ENCODE assay signal across 36 mouse cellular contexts in genomic region chr7:140997817-140998216, GRCm38 (mm10). TPM values are rescaled to one million over a fixed set of nuclear protein-coding genes. Genes with fewer than 3 reads are reported as not detected.
DNase-seq lines count a peak whose midpoint lies in the region; ATAC-seq and TF ChIP-seq lines count a peak whose summit lies in the region.
"Had no signal": no experiment of that assay in that cellular context is flagged by ENCODE, and none has a peak within 500 bp of the region (broad histone marks: within the 10 kb centered on the region; RNA-seq: fewer than 3 reads in every experiment).

No protein-coding gene starts in this region.

- no peak for TF ChIP-seq POLR2A in liver, adult 2 months (IDR thresholded peaks at IDR 0.05; ENCODE audit: extremely low read depth, insufficient read depth, low read length)
- no peak for TF ChIP-seq POLR2A in CH12.LX (IDR thresholded peaks at IDR 0.05; ENCODE audit: low read depth, low read length)

- peak; percentile 56 for TF ChIP-seq EP300 in CH12.LX (IDR thresholded peaks at IDR 0.05; ENCODE audit: low read length)

- 81% methylated on average over 1 of the region's 1 CpGs for WGBS in liver, adult 2 months
- 22% methylated on average over 1 of the region's 1 CpGs for WGBS in liver, embryonic 12.5 days (ENCODE audit: insufficient replicate concordance)

- H3K9ac ChIP-seq in liver, adult 2 months (ENCODE audit: low read depth, low read length): no peak overlapping the region
- no peak overlapping the region for H3K9ac ChIP-seq in liver, embryonic 12.5 days
- H3K9ac ChIP-seq in CH12.LX (ENCODE audit: insufficient read depth, low read depth): no peak overlapping the region
- H3K9ac ChIP-seq: embryonic facial prominence, embryonic 12.5 days; heart, embryonic 15.5 days; hindbrain, embryonic 12.5 days; midbrain, embryonic 15.5 days; neural tube, embryonic 12.5 days; stomach, embryonic 15.5 days had no signal

- no peaks in the 10 kb centered on the region for H3K79me2 ChIP-seq in liver, adult 2 months (ENCODE audit: control insufficient read depth, insufficient read depth, low read length)
- H3K79me2 ChIP-seq in CH12.LX (replicated peaks; ENCODE audit: control insufficient read depth, extremely low read depth, insufficient read depth, poor library complexity, severe bottlenecking): no peaks in the 10 kb centered on the region

- dilution Hi-C loops in CH12.LX (cut with MboI; ENCODE audit: extremely low pct_ligation_motif_present, extremely low pct_unique_long_range_greater_than_20kb, low sequenced_read_pairs): no loop called here

- no peaks in the 10 kb centered on the region for H3K36me3 ChIP-seq in liver, adult 2 months (ENCODE audit: control insufficient read depth, insufficient read depth, low read length)
- no peaks in the 10 kb centered on the region for H3K36me3 ChIP-seq in liver, embryonic 12.5 days
- no peaks in the 10 kb centered on the region for H3K36me3 ChIP-seq in CH12.LX (replicated peaks in 1 of 2; ENCODE audit: control insufficient read depth in 1 of 2, insufficient read depth in 1 of 2, low read length in 1 of 2)
- H3K36me3 ChIP-seq: embryonic facial prominence, embryonic 12.5 days; heart, embryonic 10.5 days; heart, embryonic 15.5 days; hindbrain, embryonic 12.5 days; midbrain, embryonic 15.5 days; neural tube, embryonic 12.5 days; stomach, embryonic 15.5 days had no signal

- in situ Hi-C loops in CH12.LX (cut with MboI; ENCODE audit: low pct_ligation_motif_present, low pct_unique_long_range_greater_than_20kb, low sequenced_read_pairs): loop anchor here (25.0 kb wide), 1 partner anchor 364 kb away; no protein-coding TSS in a partner anchor

- TF ChIP-seq CTCF in liver, adult 2 months (IDR thresholded peaks at IDR 0.05; ENCODE audit: low read depth, low read length): no peak
- no peak for TF ChIP-seq CTCF in CH12.LX (conservative IDR thresholded peaks at IDR 0.05 in 1 of 2, IDR thresholded peaks at IDR 0.05 in 1 of 2; ENCODE audit: low read depth in 2 of 2, low read length in 2 of 2)

- TF ChIP-seq RAD21 in CH12.LX (IDR thresholded peaks at IDR 0.05; ENCODE audit: low read depth, low read length): no peak

- H3K4me1 ChIP-seq in liver, adult 2 months (ENCODE audit: control insufficient read depth, insufficient read depth, low read length): 0 out of 2 replicates have a peak, but pooled peaks cover 2% of the 10 kb centered on the region
- no peaks in the 10 kb centered on the region for H3K4me1 ChIP-seq in liver, embryonic 12.5 days
- peaks cover 16 to 32% of the 10 kb centered on the region in 2 experiments for H3K4me1 ChIP-seq in CH12.LX (ENCODE audit: control insufficient read depth in 1 of 2, insufficient read depth in 2 of 2)
- H3K4me1 ChIP-seq: embryonic facial prominence, embryonic 12.5 days; heart, embryonic 10.5 days; heart, embryonic 15.5 days; hindbrain, embryonic 12.5 days; midbrain, embryonic 15.5 days; neural tube, embryonic 12.5 days; stomach, embryonic 15.5 days had no signal

- H3K9me3 ChIP-seq in liver, embryonic 12.5 days (replicated peaks): no peaks in the 10 kb centered on the region
- H3K9me3 ChIP-seq in CH12.LX (replicated peaks; ENCODE audit: low read length): no peaks in the 10 kb centered on the region
- H3K9me3 ChIP-seq: embryonic facial prominence, embryonic 12.5 days; heart, embryonic 10.5 days; heart, embryonic 15.5 days; hindbrain, embryonic 12.5 days; midbrain, embryonic 15.5 days; neural tube, embryonic 12.5 days; stomach, embryonic 15.5 days had no signal

- H3K27ac ChIP-seq in liver, adult 2 months (replicated peaks; ENCODE audit: insufficient read depth, low read depth, low read length): no peak overlapping the region
- H3K27ac ChIP-seq in liver, embryonic 12.5 days: no peak overlapping the region
- no peak overlapping the region for H3K27ac ChIP-seq in CH12.LX (ENCODE audit: insufficient read depth, low read depth)
- H3K27ac ChIP-seq: embryonic facial prominence, embryonic 12.5 days; heart, embryonic 10.5 days; heart, embryonic 15.5 days; hindbrain, embryonic 12.5 days; hindbrain, postnatal 0 days; kidney, postnatal 0 days; midbrain, embryonic 15.5 days; neural tube, embryonic 12.5 days; stomach, embryonic 15.5 days had no signal

- no peak for ATAC-seq in liver, embryonic 12.5 days
- ATAC-seq in hematopoietic stem cell, adult 5-6 weeks (replicated peaks in 1 of 2; ENCODE audit: insufficient read depth in 1 of 2, low FRiP score in 2 of 2, low TSS enrichment in 1 of 2, low read depth in 1 of 2, poor library complexity in 2 of 2, severe bottlenecking in 2 of 2): peak; percentile 71 to 87
- peak; percentile 81 for ATAC-seq in monocyte, adult 5-6 weeks (replicated peaks; ENCODE audit: insufficient number of reproducible peaks, low FRiP score, low TSS enrichment, poor library complexity, severe bottlenecking)
- ATAC-seq: CD4-positive, CD25-positive, alpha-beta regulatory T cell, adult 4 months; forebrain, embryonic 14.5 days; hindbrain, postnatal 0 days; intestine, embryonic 16.5 days; midbrain, embryonic 15.5 days had no signal

- no peak overlapping the region for H3K4me2 ChIP-seq in liver, embryonic 12.5 days
- H3K4me2 ChIP-seq in CH12.LX (ENCODE audit: insufficient read depth, low read depth, poor library complexity, severe bottlenecking): no peak overlapping the region
- H3K4me2 ChIP-seq: embryonic facial prominence, embryonic 12.5 days; heart, embryonic 15.5 days; hindbrain, embryonic 12.5 days; midbrain, embryonic 15.5 days; neural tube, embryonic 12.5 days; stomach, embryonic 15.5 days had no signal

- DNase-seq in liver, adult 2 months (ENCODE audit: extremely low read depth, low read depth, low spot score): peak; percentile 9
- DNase-seq in CH12.LX (ENCODE audit: extremely low read depth): no peak
- no peak for DNase-seq in urinary bladder, adult 2 months (ENCODE audit: low spot score)
- no peak for DNase-seq in layer of hippocampus, adult 8-10 months (ENCODE audit: low spot score in 2 of 2)
- no peak for DNase-seq in right cerebral cortex, postnatal 4 days
- DNase-seq: adrenal gland, postnatal 25 days; cerebellum, adult 2 months; cerebellum, postnatal 14 days; gastrocnemius, postnatal 14 days; heart, adult 11 months; kidney, adult 8-10 months; kidney, postnatal 4 days; liver; lung, adult 2 months; lung, postnatal 14 days; thymus, postnatal 14 days had no signal

- H3K27me3 ChIP-seq in liver, adult 2 months (ENCODE audit: control insufficient read depth, insufficient read depth, low read length): no peaks in the 10 kb centered on the region
- no peaks in the 10 kb centered on the region for H3K27me3 ChIP-seq in liver, embryonic 12.5 days (replicated peaks)
- no peaks in the 10 kb centered on the region for H3K27me3 ChIP-seq in CH12.LX (replicated peaks)
- H3K27me3 ChIP-seq: embryonic facial prominence, embryonic 12.5 days; heart, embryonic 15.5 days; hindbrain, embryonic 12.5 days; midbrain, embryonic 15.5 days; neural tube, embryonic 12.5 days; stomach, embryonic 15.5 days had no signal

- no peak overlapping the region for H3K4me3 ChIP-seq in liver, adult 2 months (ENCODE audit: insufficient read depth, low read depth, low read length)
- no peak overlapping the region for H3K4me3 ChIP-seq in liver, embryonic 12.5 days
- H3K4me3 ChIP-seq in CH12.LX (replicated peaks in 1 of 3; ENCODE audit: low read depth in 2 of 3, low read length in 2 of 3, poor library complexity in 1 of 3): no peak overlapping the region
- H3K4me3 ChIP-seq: embryonic facial prominence, embryonic 12.5 days; heart, embryonic 10.5 days; heart, embryonic 15.5 days; hindbrain, embryonic 12.5 days; midbrain, embryonic 15.5 days; neural tube, embryonic 12.5 days; stomach, embryonic 15.5 days had no signal

RNA-seq across cellular contexts. Expression of gene Ifitm3, which starts 12.8 kb away (rescaled TPM):
- total RNA-seq in liver, adult 2 months (2014; rRNA removed): 296 and 392 TPM in 2 replicates
- 848 and 1,254 TPM in 2 replicates for polyA plus RNA-seq in liver, adult 2 months (2012; rRNA removed)
- polyA plus RNA-seq in liver, embryonic 12.5 days (2016; fragmentation: Nextera tagmentation; extraction: Ambion mirVana): 35.7 TPM in 2 replicates
- total RNA-seq in CH12.LX (2012; rRNA removed) (0.25 TPM in 1 of 2 replicates, not detected in the other), CH12.LX (2014; rRNA removed) (not detected in 2 replicates)
- polyA plus RNA-seq in CH12.LX (2012; ENCODE audit: insufficient read length, low read depth): not detected in 2 replicates
- 143 and 341 TPM in 2 replicates for total RNA-seq in hematopoietic stem cell, adult 5-6 weeks (2017)
- total RNA-seq in monocyte, adult 5-6 weeks (2017): 384 to 854 TPM (median 711 TPM) in 3 replicates
- 596 and 696 TPM in 2 replicates for polyA plus RNA-seq in urinary bladder, adult 2 months (2012; rRNA removed)
- total RNA-seq in layer of hippocampus, adult 8-10 months (2022): 10 to 100 TPM in 3 of 4 experiments, 1 to 10 TPM in 1; 9.0 to 40.6 (median 20.8) TPM

RNA-seq across cellular contexts. Expression of gene Ifitm6, which starts 19.9 kb away (rescaled TPM):
- total RNA-seq in liver, adult 2 months (2014; rRNA removed): 0.81 and 0.83 TPM in 2 replicates
- 0.72 and 1.7 TPM in 2 replicates for polyA plus RNA-seq in liver, adult 2 months (2012; rRNA removed)
- polyA plus RNA-seq in liver, embryonic 12.5 days (2016; fragmentation: Nextera tagmentation; extraction: Ambion mirVana): 1.4 and 2.7 TPM in 2 replicates
- total RNA-seq in CH12.LX (2012; rRNA removed) (not detected in 2 replicates), CH12.LX (2014; rRNA removed) (not detected in 2 replicates)
- polyA plus RNA-seq in CH12.LX (2012; ENCODE audit: insufficient read length, low read depth): not detected in 2 replicates
- 68.4 and 203 TPM in 2 replicates for total RNA-seq in hematopoietic stem cell, adult 5-6 weeks (2017)
- 268 to 573 TPM (median 450 TPM) in 3 replicates for total RNA-seq in monocyte, adult 5-6 weeks (2017)
- polyA plus RNA-seq in urinary bladder, adult 2 months (2012; rRNA removed): 7.5 and 8.8 TPM in 2 replicates
- 1 to 10 TPM in 1 of 4 experiments, not detected in 3; 1.1 TPM for total RNA-seq in layer of hippocampus, adult 8-10 months (2022)
- total RNA-seq: adrenal gland, postnatal 25 days; gastrocnemius, postnatal 14 days; left cerebral cortex, postnatal 14 days had no signal
- polyA plus RNA-seq: CD4-positive, CD25-positive, alpha-beta regulatory T cell, adult 4 months; heart, embryonic 10.5 days; hindbrain, embryonic 12.5 days; limb, embryonic 11.5 days had no signal

RNA-seq across cellular contexts. Expression of gene Ifitm1, which starts 30.8 kb away (rescaled TPM):
- total RNA-seq in liver, adult 2 months (2014; rRNA removed): 11.2 and 11.3 TPM in 2 replicates
- 48.6 and 79.4 TPM in 2 replicates for polyA plus RNA-seq in liver, adult 2 months (2012; rRNA removed)
- 19.5 and 23.4 TPM in 2 replicates for polyA plus RNA-seq in liver, embryonic 12.5 days (2016; fragmentation: Nextera tagmentation; extraction: Ambion mirVana)
- total RNA-seq in CH12.LX (2012; rRNA removed): 55.5 and 62.0 TPM in 2 replicates
- 32.9 and 33.6 TPM in 2 replicates for total RNA-seq in CH12.LX (2014; rRNA removed)
- polyA plus RNA-seq in CH12.LX (2012; ENCODE audit: insufficient read length, low read depth): 10.9 and 14.8 TPM in 2 replicates
- 250 and 359 TPM in 2 replicates for total RNA-seq in hematopoietic stem cell, adult 5-6 weeks (2017)
- total RNA-seq in monocyte, adult 5-6 weeks (2017): 38.2 to 83.6 TPM (median 70.9 TPM) in 3 replicates
- 240 and 346 TPM in 2 replicates for polyA plus RNA-seq in urinary bladder, adult 2 months (2012; rRNA removed)
- total RNA-seq in layer of hippocampus, adult 8-10 months (2022): 1 to 10 TPM; 2.5 to 5.1 (median 2.7) TPM
- polyA plus RNA-seq: CD4-positive, CD25-positive, alpha-beta regulatory T cell, adult 4 months had no signal

RNA-seq across cellular contexts. Expression of gene Gm17387, which starts 31.1 kb away (rescaled TPM):
- not detected in 2 replicates for total RNA-seq in liver, adult 2 months (2014; rRNA removed)
- polyA plus RNA-seq in liver, adult 2 months (2012; rRNA removed): not detected in 2 replicates
- not detected in 2 replicates for polyA plus RNA-seq in liver, embryonic 12.5 days (2016; fragmentation: Nextera tagmentation; extraction: Ambion mirVana)
- total RNA-seq in CH12.LX (2012; rRNA removed) (not detected in 2 replicates), CH12.LX (2014; rRNA removed) (not detected in 2 replicates)
- polyA plus RNA-seq in CH12.LX (2012; ENCODE audit: insufficient read length, low read depth): not detected in 2 replicates
- total RNA-seq in hematopoietic stem cell, adult 5-6 weeks (2017): not detected in 2 replicates
- total RNA-seq in monocyte, adult 5-6 weeks (2017): not detected in 3 replicates
- polyA plus RNA-seq in urinary bladder, adult 2 months (2012; rRNA removed): not detected in 2 replicates
- total RNA-seq in layer of hippocampus, adult 8-10 months (2022): not detected
- total RNA-seq: adrenal gland, adult 18-20 months; adrenal gland, postnatal 25 days; gastrocnemius, postnatal 14 days; heart, postnatal 25 days; hindbrain, postnatal 0 days; left cerebral cortex, adult 18-20 months; left cerebral cortex, postnatal 14 days had no signal
- polyA plus RNA-seq: CD4-positive, CD25-positive, alpha-beta regulatory T cell, adult 4 months; cerebellum, adult 2 months; embryonic facial prominence, embryonic 12.5 days; forebrain, embryonic 14.5 days; heart, embryonic 10.5 days; heart, embryonic 15.5 days; hindbrain, embryonic 12.5 days; hindbrain, postnatal 0 days; intestine, embryonic 16.5 days; kidney, postnatal 0 days; limb, embryonic 11.5 days; lung, adult 2 months; midbrain, embryonic 15.5 days; neural tube, embryonic 12.5 days; stomach, embryonic 15.5 days had no signal

RNA-seq across cellular contexts. Expression of gene Ifitm2, which starts 42.0 kb away (rescaled TPM):
- 270 and 282 TPM in 2 replicates for total RNA-seq in liver, adult 2 months (2014; rRNA removed)
- polyA plus RNA-seq in liver, adult 2 months (2012; rRNA removed): 968 and 1,028 TPM in 2 replicates
- 355 TPM in 2 replicates for polyA plus RNA-seq in liver, embryonic 12.5 days (2016; fragmentation: Nextera tagmentation; extraction: Ambion mirVana)
- total RNA-seq in CH12.LX (2012; rRNA removed) (128 and 136 TPM in 2 replicates), CH12.LX (2014; rRNA removed) (314 and 381 TPM in 2 replicates)
- polyA plus RNA-seq in CH12.LX (2012; ENCODE audit: insufficient read length, low read depth): 159 and 213 TPM in 2 replicates
- total RNA-seq in hematopoietic stem cell, adult 5-6 weeks (2017): 328 and 386 TPM in 2 replicates
- 203 to 367 TPM (median 305 TPM) in 3 replicates for total RNA-seq in monocyte, adult 5-6 weeks (2017)
- polyA plus RNA-seq in urinary bladder, adult 2 months (2012; rRNA removed): 860 and 924 TPM in 2 replicates
- total RNA-seq in layer of hippocampus, adult 8-10 months (2022): 10 to 100 TPM; 13.8 to 19.4 (median 17.2) TPM

Comparison
In these comparisons a context has a peak if more than half of its experiments do, and no peak if none do; other contexts are left out.
1. RNA of gene Ifitm3, which starts 12.8 kb away (total RNA-seq): 384 to 854 TPM in monocyte, adult 5-6 weeks, 296 to 392 TPM in liver, adult 2 months, 143 to 341 TPM in hematopoietic stem cell, adult 5-6 weeks and 9.0 to 40.6 TPM in layer of hippocampus, adult 8-10 months; 0.25 TPM in CH12.LX; every median in the first group is over 4 times any median in the second.
2. RNA of gene Ifitm6, which starts 19.9 kb away (total RNA-seq): 268 to 573 TPM in monocyte, adult 5-6 weeks and 68.4 to 203 TPM in hematopoietic stem cell, adult 5-6 weeks; 0.81 to 0.83 TPM in liver, adult 2 months, 1.1 TPM in layer of hippocampus, adult 8-10 months and not detected in CH12.LX; every median in the first group is over 10 times any median in the second.